Mouse (Mus musculus) T-cell, adult 2 months (primary cell): ENCODE measurements around the gene Tmem267.
"Not testable (repeated sequence)": the region's sequence is repeated elsewhere in the genome, so short reads cannot be mapped to it uniquely, and the experiment has no call there.

Source experiments
- DNase-seq: peaks from one replicate; pipeline ENCODE4 v3.0.0; 2022; ENCODE audit warnings: low spot score

Tmem267 gene

GRCm38 (mm10) chr13:119487880-119488580 lies at the start of gene Tmem267, which contains the start of gene 3110070M22Rik:
Gene Tmem267 (plus strand): TSS chr13:119488039.
Gene 3110070M22Rik (minus strand): TSS chr13:119488383.
- DNase-seq: peak; percentile 79

DNA sequence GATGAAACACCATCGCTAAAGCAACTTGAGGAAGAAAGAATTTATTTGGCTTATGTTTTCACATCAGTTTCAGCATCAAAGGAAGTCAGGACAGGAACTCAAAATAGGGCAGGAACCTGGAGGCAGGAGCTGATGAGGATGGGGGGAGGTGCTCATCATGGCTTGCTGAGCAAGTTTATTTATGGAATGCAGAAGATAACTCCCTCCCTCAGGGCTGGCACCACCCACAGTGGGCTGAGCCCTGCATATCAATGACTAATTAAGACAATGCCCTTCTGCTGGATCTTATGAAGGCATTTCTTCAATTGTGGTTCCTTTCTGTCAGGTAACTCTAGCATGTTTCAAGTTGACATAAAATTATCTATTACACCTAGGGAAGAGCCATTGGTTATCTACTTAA lies 45.6 kb upstream of the Tmem267 start:
- no peak for DNase-seq

- DNase-seq: no peak
These were observed 34.3 kb upstream of the Tmem267 start for GRCm38 (mm10) chr13:119453563-119453962.

DNA sequence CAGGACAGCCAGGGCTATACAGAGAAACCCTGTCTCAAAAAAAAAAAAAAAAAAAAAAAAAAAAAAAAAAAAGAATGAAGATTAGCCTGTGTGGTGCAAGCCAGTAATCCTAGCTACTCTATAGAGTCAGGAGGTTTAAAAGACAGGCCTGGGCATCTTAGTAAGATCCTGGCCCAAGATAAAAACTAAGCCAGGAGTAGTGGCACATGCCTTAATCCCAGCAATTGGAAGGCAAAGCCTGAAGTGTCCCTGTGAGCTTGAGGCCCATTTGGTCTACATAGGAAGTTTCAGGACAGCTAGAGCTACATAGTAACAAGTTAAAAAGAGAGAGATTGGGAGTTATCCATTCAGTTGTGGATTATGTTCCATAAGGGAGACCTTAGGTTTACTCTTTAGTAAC lies 32.8 kb upstream of the Tmem267 start:
- no peak for DNase-seq

DNA sequence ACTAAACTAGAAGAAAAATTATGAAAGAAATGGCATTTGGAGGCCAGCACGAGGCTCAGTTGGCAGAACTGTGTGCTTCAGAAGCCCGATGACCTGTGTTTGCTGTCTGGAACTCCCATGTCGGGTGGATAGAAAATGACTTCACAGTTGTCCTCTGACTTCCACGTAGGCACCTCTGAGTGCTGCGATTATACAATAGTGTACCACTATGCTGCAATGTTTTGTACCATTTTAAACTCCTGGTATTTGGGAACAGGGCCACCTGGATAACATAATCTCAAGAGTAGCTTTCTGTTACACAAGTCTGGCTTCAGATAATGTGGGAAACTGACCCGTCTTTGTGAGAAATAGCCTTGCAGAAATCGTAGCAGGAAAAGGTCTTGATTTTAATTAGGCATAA lies 31.5 kb upstream of the Tmem267 start:
- DNase-seq: no peak

DNA sequence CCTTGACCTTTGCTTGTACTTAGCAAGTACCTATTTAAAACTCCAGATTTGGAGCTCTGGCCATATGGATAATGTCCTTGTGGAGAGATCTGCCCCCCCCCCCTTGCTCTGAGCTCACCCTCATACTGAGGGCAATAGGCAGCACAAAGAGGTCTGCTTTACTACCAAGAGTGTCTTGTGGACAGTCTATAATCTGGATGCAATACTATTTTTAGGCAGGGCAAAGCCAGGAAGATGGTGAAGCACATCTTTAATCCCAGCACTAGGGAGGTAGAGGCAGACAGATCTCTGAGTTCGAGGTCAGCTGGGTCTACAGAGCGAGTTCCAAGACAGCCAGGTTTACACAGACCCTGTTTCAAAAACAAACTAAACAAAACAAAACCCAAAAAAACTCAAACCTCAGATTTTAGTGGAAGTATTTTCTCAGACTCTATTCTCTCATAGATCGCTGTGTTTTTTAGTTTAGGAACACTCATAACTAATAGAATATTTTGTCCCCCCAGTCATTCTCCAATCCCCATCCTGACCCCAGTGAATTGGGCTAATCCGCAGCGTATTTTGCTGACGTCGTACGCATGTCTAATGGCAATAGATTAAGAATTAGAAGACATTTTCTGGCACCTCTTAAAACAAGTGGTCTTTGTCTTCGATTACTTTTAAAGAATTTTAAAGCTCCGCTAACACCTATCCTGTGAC lies 25.8 kb upstream of the Tmem267 start:
- no peak for DNase-seq

DNA sequence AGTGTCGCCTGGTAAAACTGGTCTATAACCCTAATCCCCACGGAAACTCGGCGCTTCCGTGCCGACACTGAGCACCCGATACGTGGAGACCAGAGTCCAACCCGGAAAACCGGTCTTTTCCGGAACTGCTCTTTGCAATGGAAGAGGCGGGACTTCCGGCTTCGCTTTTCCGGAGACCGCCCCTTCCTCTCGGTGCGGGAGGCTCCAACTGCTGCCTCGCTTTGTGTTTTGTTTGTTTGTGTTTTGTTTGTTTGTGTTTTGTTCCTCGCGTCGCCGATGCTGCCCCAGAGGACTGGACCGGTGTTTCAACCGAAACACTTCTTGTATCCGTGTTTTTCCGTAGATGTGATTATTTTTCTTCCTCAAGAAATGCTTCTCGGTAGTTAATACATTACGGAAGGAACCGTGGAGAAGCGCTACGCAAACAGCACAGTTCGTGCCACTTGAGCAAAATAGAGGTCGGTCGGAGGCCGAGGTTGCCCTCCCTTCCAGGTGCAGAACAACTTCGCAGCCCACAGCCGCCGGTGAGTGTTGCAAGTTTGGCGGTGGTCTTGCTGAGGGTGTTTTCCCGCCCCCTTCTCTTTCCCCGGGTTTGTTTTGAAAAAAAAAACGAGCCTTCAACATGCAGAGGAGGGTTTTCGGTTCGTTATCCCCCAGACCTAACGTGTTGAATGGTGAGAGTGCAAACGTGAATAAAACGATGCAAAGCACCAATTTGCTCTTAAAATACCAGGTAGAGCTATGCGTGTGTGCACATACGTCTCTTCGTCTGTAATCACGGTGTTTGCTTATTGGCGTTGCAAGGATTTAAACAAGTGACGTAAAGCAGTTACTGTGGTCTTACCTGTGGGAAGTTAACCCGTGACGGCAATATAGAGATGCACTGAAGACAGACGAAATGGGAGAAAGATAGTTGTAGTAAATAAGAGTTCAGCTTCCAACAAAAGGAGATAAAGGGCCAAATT lies 25.0 kb upstream of the Tmem267 start, which contains the start of gene 4833420G17Rik:
Gene 4833420G17Rik, plus strand, starts transcription at position 173 of the 965 bp plus-strand sequence.
- peak; percentile 90 for DNase-seq

DNA sequence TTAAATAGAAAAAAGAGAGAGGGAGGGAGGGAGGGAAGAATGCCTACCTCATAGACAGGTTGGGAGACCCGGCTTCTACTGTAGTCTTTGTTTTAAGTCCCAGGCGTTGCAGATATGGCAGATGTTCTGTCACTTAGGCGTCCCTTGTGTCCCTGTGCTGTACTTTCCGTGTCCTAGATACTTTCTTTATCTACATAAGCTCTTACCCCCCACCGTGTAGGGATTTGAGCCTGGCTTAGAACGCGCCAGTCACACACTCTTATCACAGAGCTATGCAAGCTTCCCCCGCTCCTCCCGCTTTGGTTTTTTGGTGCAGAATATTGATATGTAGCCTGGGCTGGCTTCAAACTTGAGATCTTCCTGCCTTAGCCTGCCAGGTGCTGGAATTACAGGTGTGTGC lies 11.2 kb upstream of the Tmem267 start:
- no peak for DNase-seq

DNA sequence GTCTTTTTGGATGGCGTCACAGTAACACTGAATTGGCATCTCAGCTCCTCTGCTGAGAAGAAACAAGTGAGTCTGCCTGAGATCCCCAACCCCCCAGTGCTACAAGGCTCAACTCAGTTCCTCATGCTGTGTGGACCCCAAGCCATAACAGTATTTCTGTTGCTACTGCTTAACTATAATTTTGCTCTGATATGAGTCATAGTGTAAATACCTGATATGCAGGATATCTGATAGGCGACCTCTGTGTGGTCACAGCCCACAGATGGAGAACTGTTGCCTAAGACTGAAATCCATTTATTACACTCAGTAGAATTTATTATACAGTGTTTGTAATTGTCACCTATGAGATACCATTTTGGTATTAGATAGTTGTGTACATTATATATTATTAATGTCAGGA lies 10.1 kb upstream of the Tmem267 start:
- no peak for DNase-seq

- DNase-seq: no peak
These were observed 485 bp upstream of the Tmem267 start for GRCm38 (mm10) chr13:119487354-119487753.

DNA sequence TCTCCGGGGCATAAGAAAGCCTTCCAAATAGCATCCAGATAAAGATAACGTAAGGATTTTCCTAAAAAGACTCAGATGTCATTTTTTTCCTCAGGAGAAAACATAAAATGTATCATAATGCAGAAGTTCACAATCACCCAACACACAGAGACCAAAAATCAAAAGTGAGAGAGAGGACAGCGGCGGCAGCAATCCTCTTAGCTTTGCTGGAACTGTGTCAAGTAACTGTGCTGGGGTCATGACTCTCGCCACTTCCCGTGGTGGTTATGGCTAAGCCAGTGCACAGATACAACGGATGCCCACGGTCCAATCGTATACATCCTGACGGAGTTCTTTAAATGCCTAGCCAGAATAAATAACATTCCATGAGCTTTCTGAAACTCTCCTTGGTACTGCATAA lies 4.2 kb downstream of the Tmem267 start:
- DNase-seq: not testable (repeated sequence)

DNA sequence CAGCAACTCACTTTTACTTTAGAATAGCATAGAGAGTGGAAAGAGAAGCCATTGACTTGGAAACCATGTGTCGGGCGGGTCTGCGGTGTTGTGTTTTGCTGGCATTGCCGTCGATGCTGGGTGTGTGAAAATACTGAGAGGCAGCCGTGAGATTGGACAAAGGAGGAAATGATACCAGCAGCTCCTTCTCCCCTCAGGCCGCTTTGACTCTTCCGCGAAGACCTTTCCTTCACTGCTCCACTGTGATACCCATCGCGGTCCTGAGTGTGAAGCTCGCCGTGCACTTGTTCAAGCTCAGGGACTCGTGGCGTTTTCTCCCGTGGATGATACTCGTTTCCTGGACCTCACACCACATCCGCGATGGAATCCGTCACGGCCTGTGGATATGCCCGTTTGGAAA lies 7.1 kb downstream of the Tmem267 start:
- DNase-seq: not testable (repeated sequence)

- DNase-seq: peak; percentile 47
These were observed 108.7 kb downstream of the Tmem267 start for GRCm38 (mm10) chr13:119596321-119597211.

DNA sequence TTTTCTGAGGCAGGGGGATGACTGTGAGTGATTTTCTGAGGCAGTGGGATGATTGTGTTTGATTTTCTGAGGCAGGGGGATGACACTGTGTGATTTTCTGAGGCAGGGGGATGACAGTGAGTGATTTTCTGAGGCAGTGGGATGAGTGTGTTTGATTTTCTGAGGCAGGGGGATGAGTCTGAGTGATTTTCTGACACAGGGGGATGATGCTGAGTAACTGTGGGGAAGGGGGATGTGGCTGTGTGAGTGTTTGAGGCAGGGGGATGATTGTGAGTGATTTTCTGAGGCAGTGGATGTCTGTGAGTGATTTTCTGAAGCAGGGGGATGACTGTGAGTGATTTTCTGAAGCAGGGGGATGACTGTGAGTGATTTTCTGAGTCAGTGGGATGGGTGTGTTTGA lies 110.6 kb downstream of the Tmem267 start:
- DNase-seq: not testable (repeated sequence)

DNA sequence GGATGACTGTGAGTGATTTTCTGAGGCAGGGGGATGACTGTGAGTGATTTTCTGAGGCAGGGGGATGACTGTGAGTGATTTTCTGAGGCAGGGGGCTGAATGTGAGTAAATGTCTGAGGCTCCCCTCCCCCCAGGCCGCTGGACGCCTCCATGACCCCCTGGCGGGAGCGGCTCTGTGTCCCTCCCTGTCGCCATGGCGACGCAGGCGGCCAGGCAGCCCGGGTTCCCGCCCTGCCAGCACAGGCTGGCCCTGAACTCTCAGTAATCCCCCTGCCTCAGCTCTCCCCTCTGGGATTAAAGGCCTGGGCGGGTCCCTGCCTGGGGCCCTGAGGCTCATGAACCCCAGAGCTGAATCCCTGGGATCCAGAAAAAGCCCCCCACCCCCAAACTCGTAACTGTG lies 111.2 kb downstream of the Tmem267 start:
- DNase-seq: peak; percentile 53

- DNase-seq: not testable (repeated sequence)
These were observed 111.7 kb downstream of the Tmem267 start for GRCm38 (mm10) chr13:119599498-119599897.

GRCm38 (mm10) chr13:119600166-119600565 lies 112.3 kb downstream of the Tmem267 start:
- peak; percentile 49 for DNase-seq

- DNase-seq: peak; percentile 31
These were observed 115.0 kb downstream of the Tmem267 start for GRCm38 (mm10) chr13:119602688-119603331.

GRCm38 (mm10) chr13:119603890-119604289 lies 116.1 kb downstream of the Tmem267 start:
- not testable (repeated sequence) for DNase-seq

DNA sequence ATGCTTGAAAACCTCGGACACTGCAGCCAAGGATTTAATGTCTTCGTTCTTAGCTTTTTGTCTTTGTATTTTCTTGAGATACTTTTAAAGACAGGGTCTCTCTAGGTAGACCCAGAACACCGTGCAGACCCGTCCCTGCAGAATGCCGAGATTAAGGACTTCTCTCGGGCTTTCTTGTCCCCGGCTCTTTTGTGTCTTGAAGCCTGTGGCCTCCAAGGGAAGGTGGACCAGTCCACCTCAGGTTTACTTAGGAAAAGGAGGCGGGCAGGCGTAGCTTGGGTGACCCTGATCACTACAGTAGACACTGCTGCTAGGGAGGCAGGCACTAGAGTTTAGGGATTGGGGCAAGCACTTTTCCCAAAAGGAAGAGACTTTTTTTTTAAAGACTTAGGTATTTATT lies 116.5 kb downstream of the Tmem267 start:
- not testable (repeated sequence) for DNase-seq

GRCm38 (mm10) chr13:119618841-119619240 lies 131.0 kb downstream of the Tmem267 start:
- no peak for DNase-seq
